Mouse (Mus musculus) kidney, adult 2 months (tissue): Measurements from ENCODE around the gene Hat1.

Experiments used
- CTCF ChIP-seq: fragments of 200-500 bp; conservative IDR thresholded peaks from 2 replicates; pipeline ENCODE4 v1.5.1; 2011; ENCODE audit warnings: low read depth, mild to moderate bottlenecking, control low read depth, low read length, moderate library complexity, mixed read lengths; ENCODE audit not compliant: insufficient read depth, insufficient read length
- POLR2A ChIP-seq: fragments of 200-500 bp; IDR thresholded peaks from one replicate; pipeline ENCODE4 v1.6.1; 2011; ENCODE audit warnings: low read depth, low read length, control low read depth

GRCm38 (mm10) chr2:71443376-71443775 is 54.6 kb downstream of the Hat1 start:
- no peak for TF ChIP-seq CTCF
- no peak for TF ChIP-seq POLR2A
